Mouse (Mus musculus): ENCODE results near the gene Hap1.

GRCm38 (mm10) chr11:100313424-100313823 lies 42.5 kb downstream of the Hap1 start:
- TF ChIP-seq POLR2A (IDR thresholded peaks at IDR 0.05; ENCODE audit: low read depth, low read length) (no peak), CTCF (IDR thresholded peaks at IDR 0.05; ENCODE audit: extremely low read depth, insufficient read depth, insufficient read length, insufficient replicate concordance) (no peak)

Measured in spleen, adult 2 months (tissue).